Mouse (Mus musculus) bone marrow, adult 2 months (tissue): ENCODE results near the gene Pdxp. TPM values are rescaled to one million over a fixed set of nuclear protein-coding genes. Genes with fewer than 3 reads are reported as not detected.

Experiments
- H3K27ac ChIP-seq: fragments of 200-500 bp; 2 replicates; pipeline ENCODE4 v1.5.1; 2012; ENCODE audit warnings: low read depth, mild to moderate bottlenecking, control low read depth, inconsistent platforms, low read length; ENCODE audit not compliant: control insufficient read depth, poor library complexity, insufficient read depth
- H3K4me1 ChIP-seq: fragments of 200-500 bp; 2 replicates; pipeline ENCODE4 v1.6.1; 2011; ENCODE audit warnings: low read length; ENCODE audit not compliant: control insufficient read depth, insufficient read depth
- H3K4me3 ChIP-seq: fragments of 200-500 bp; replicated peaks from 2 replicates; pipeline ENCODE3; 2011; ENCODE audit warnings: mild to moderate bottlenecking, low read depth, low read length, control low read depth; ENCODE audit not compliant: control insufficient read depth
- CTCF ChIP-seq: fragments of 200-500 bp; IDR thresholded peaks from 2 replicates; pipeline ENCODE4 v1.5.1; 2011; ENCODE audit warnings: low read length, control low read depth; ENCODE audit not compliant: control insufficient read depth, insufficient read depth
- POLR2A ChIP-seq: fragments of 200-500 bp; IDR thresholded peaks from 2 replicates; pipeline ENCODE4 v1.6.1; 2011; ENCODE audit warnings: low read depth, mild to moderate bottlenecking, control low read depth, low read length, borderline replicate concordance; ENCODE audit not compliant: control insufficient read depth
- WGBS: fragments of 180-500 bp; shearing (Covaris S2); methylation state at CpG from one replicate; pipeline ENCODE4 v1.1.7; 2018; 5-methylcytosine and 5-hydroxymethylcytosine counted together
- polyA plus RNA-seq: library from polyadenylated mRNA; stranded (reverse); fragments of >200 nt; gene quantifications from 2 replicates; pipeline ENCODE4 v1.2.4, GENCODE M21; 2011; ENCODE audit warnings: low replicate concordance; ENCODE audit not compliant: missing spikeins, insufficient read depth, insufficient read length

Pdxp gene
- polyA plus RNA-seq, 1 experiment: 8.0 TPM

- TF ChIP-seq POLR2A (no peak), CTCF (no peak)
- Histone ChIP-seq H3K27ac (peak overlapping the region; percentile 88), H3K4me1 (peaks cover 19% of the 10 kb centered on the region), H3K4me3 (peak overlapping the region; percentile 88)
- 24% methylated on average over 18 of the region's 18 CpGs for WGBS
Measured at GRCm38 (mm10) chr15:78900585-78901421, 12.9 kb upstream of the Pdxp start.

- peaks cover 13% of the 10 kb centered on the region for H3K4me1 ChIP-seq
- H3K4me3 ChIP-seq: no peak overlapping the region
- 68% methylated on average over 8 of the region's 8 CpGs for WGBS
- TF ChIP-seq CTCF (no peak), POLR2A (no peak)
- H3K27ac ChIP-seq: no peak overlapping the region
Measured at GRCm38 (mm10) chr15:78901422-78901789, 12.3 kb upstream of the Pdxp start.

GRCm38 (mm10) chr15:78903243-78903642 lies 10.5 kb upstream of the Pdxp start:
- H3K4me1 ChIP-seq: peaks cover 9% of the 10 kb centered on the region
- TF ChIP-seq CTCF (peak; percentile 84), POLR2A (no peak)
- no peak overlapping the region for H3K4me3 ChIP-seq
- H3K27ac ChIP-seq: no peak overlapping the region
- WGBS: 3% methylated on average over 2 of the region's 2 CpGs

- TF ChIP-seq CTCF: no peak
- no peak for TF ChIP-seq POLR2A
- H3K4me1 ChIP-seq: peaks cover 1% of the 10 kb centered on the region; the same call in 1 of the 2 replicates
- 88% methylated on average over 7 of the region's 7 CpGs for WGBS
Measured at GRCm38 (mm10) chr15:78908399-78908798, 5.3 kb upstream of the Pdxp start.

GRCm38 (mm10) chr15:78908982-78909381 lies 4.7 kb upstream of the Pdxp start:
- no peak overlapping the region for H3K4me3 ChIP-seq
- H3K4me1 ChIP-seq: no peaks in the 10 kb centered on the region; the same call in 1 of the 2 replicates
- 78% methylated on average over 8 of the region's 8 CpGs for WGBS

More at GRCm38 (mm10) chr15:78908399-78908798, 5.3 kb upstream of the Pdxp start:
- Histone ChIP-seq H3K4me3 (no peak overlapping the region), H3K27ac (no peak overlapping the region)

GRCm38 (mm10) chr15:78912040-78912439 lies 1.7 kb upstream of the Pdxp start:
- TF ChIP-seq CTCF (peak; percentile 47), POLR2A (no peak)
- WGBS: 36% methylated on average over 9 of the region's 9 CpGs
- no peaks in the 10 kb centered on the region; the same call in 1 of the 2 replicates for H3K4me1 ChIP-seq
- H3K4me3 ChIP-seq: no peak overlapping the region
- H3K27ac ChIP-seq: no peak overlapping the region

More at GRCm38 (mm10) chr15:78908982-78909381, 4.7 kb upstream of the Pdxp start:
- no peak overlapping the region for H3K27ac ChIP-seq
- TF ChIP-seq POLR2A (no peak), CTCF (no peak)

- Histone ChIP-seq H3K27ac (no peak overlapping the region; the same call in 1 of the 2 replicates), H3K4me1 (no peaks in the 10 kb centered on the region; the same call in 1 of the 2 replicates), H3K4me3 (peak overlapping the region; percentile 56)
- TF ChIP-seq POLR2A (no peak), CTCF (no peak)
- WGBS: under 1% methylated on average over 87 of the region's 87 CpGs
Measured at GRCm38 (mm10) chr15:78914091-78914822, 538 bp downstream of the Pdxp start.
